In the genomic region with DNA sequence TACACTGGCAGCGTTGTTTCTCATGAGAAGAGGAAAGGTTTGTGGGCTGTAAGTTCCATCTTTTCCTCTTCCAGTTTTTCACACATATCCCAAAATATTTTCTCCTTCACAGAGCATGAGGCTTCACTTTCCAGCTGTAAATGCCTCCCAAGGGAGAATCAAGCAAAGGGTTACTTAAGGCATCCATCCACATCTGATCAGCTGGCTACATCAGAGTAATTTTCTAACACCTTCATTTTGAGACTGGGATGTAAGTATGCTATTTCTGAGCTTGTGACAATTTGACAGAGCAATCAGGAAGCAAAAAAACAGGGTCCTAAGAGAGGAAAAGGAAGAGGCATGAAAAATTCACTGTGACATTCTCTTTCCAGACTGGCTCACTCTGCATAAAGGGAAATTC, we compare ENCODE assay signal across 25 mouse cellular contexts.
"Had no signal": no experiment of that assay in that cellular context is flagged by ENCODE, and none has a peak within 500 bp of the region (broad histone marks: within the 10 kb centered on the region; RNA-seq: fewer than 3 reads in every experiment).

No protein-coding gene starts in this region.

- H3K4me2 ChIP-seq: heart, embryonic 12.5 days; heart, embryonic 15.5 days; hindbrain, embryonic 13.5 days; hindbrain, embryonic 15.5 days; kidney, embryonic 15.5 days; limb, embryonic 13.5 days; limb, embryonic 15.5 days; liver, embryonic 12.5 days had no signal

- H3K9ac ChIP-seq: heart, embryonic 12.5 days; heart, embryonic 15.5 days; hindbrain, embryonic 13.5 days; hindbrain, embryonic 15.5 days; kidney, embryonic 15.5 days; limb, embryonic 13.5 days; limb, embryonic 15.5 days; liver, embryonic 12.5 days; liver, embryonic 14.5 days had no signal

- H3K9me3 ChIP-seq: heart, embryonic 10.5 days; heart, embryonic 12.5 days; heart, embryonic 15.5 days; hindbrain, embryonic 13.5 days; hindbrain, embryonic 15.5 days; kidney, embryonic 15.5 days; limb, embryonic 13.5 days; limb, embryonic 15.5 days; liver, embryonic 12.5 days had no signal

- H3K4me3 ChIP-seq: heart, embryonic 10.5 days; heart, embryonic 12.5 days; heart, embryonic 15.5 days; hindbrain, embryonic 13.5 days; hindbrain, embryonic 15.5 days; kidney, embryonic 15.5 days; limb, embryonic 13.5 days; limb, embryonic 15.5 days; liver, embryonic 12.5 days had no signal

- H3K27ac ChIP-seq: heart, embryonic 10.5 days; hindbrain, embryonic 13.5 days; hindbrain, embryonic 15.5 days; hindbrain, postnatal 0 days; kidney, embryonic 15.5 days; kidney, postnatal 0 days; limb, embryonic 13.5 days; limb, embryonic 15.5 days; liver, embryonic 12.5 days; liver, embryonic 14.5 days had no signal

- H3K4me1 ChIP-seq: heart, embryonic 10.5 days; hindbrain, embryonic 13.5 days; hindbrain, embryonic 15.5 days; kidney, embryonic 15.5 days; limb, embryonic 13.5 days; limb, embryonic 15.5 days; liver, embryonic 12.5 days had no signal

- DNase-seq: gastrocnemius, postnatal 14 days; gastrocnemius, postnatal 36 days; heart, adult 11 months; heart, postnatal 14 days; heart, postnatal 36 days; kidney, adult 11 months; kidney, adult 2 months; kidney, adult 9 months; kidney, postnatal 14 days; kidney, postnatal 36 days; layer of hippocampus, adult 9-11 months; layer of hippocampus, postnatal 36 days had no signal

- ATAC-seq: hindbrain, postnatal 0 days; intestine, embryonic 16.5 days; liver, embryonic 12.5 days had no signal

- H3K27me3 ChIP-seq: heart, embryonic 12.5 days; heart, embryonic 15.5 days; hindbrain, embryonic 13.5 days; hindbrain, embryonic 15.5 days; kidney, embryonic 15.5 days; limb, embryonic 13.5 days; limb, embryonic 15.5 days; liver, embryonic 12.5 days had no signal
